Mouse (Mus musculus) embryonic facial prominence, embryonic 12.5 days (tissue): Measurements from ENCODE around the gene Gabbr2. TPM values are rescaled to one million over a fixed set of nuclear protein-coding genes. Genes with fewer than 3 reads are reported as not detected.

ENCODE experiments used
- ATAC-seq: fragments of 200-750 bp; cut with Nextera tagmentation; 2 replicates; pipeline ENCODE4 v1.8.0; 2017; ENCODE audit not compliant: insufficient number of reproducible peaks, insufficient read depth, low FRiP score, low TSS enrichment
- H3K27ac ChIP-seq: fragments of 300-500 bp; sonication (generic); 2 replicates; pipeline ENCODE4 v1.5.1; 2016; ENCODE audit warnings: mild to moderate bottlenecking
- H3K27me3 ChIP-seq: fragments of 300-500 bp; sonication (generic); 2 replicates; pipeline ENCODE4 v1.6.1; 2016; ENCODE audit warnings: mild to moderate bottlenecking, moderate library complexity
- H3K36me3 ChIP-seq: fragments of 300-500 bp; sonication (generic); 2 replicates; pipeline ENCODE4 v1.6.1; 2016; ENCODE audit warnings: mild to moderate bottlenecking
- H3K4me1 ChIP-seq: fragments of 300-500 bp; sonication (generic); 2 replicates; pipeline ENCODE4 v1.6.1; 2016
- H3K4me2 ChIP-seq: fragments of 300-500 bp; sonication (generic); replicated peaks from 2 replicates; pipeline ENCODE4 v1.6.1; 2016; ENCODE audit warnings: mild to moderate bottlenecking, moderate library complexity
- H3K4me3 ChIP-seq: fragments of 300-500 bp; sonication (generic); 2 replicates; pipeline ENCODE4 v1.5.1; 2016; ENCODE audit warnings: mild to moderate bottlenecking
- H3K9ac ChIP-seq: fragments of 300-500 bp; sonication (generic); 2 replicates; pipeline ENCODE4 v1.6.1; 2016; ENCODE audit warnings: mild to moderate bottlenecking, moderate library complexity
- H3K9me3 ChIP-seq: fragments of 300-500 bp; sonication (generic); 2 replicates; pipeline ENCODE4 v1.6.1; 2016; ENCODE audit warnings: mild to moderate bottlenecking, moderate library complexity
- WGBS: fragments of 180-500 bp; shearing (Covaris S2); methylation state at CpG from one replicate; pipeline ENCODE4 v1.1.7; 2016; 5-methylcytosine and 5-hydroxymethylcytosine counted together
- polyA plus RNA-seq: library from polyadenylated mRNA; unstranded; fragments of >200 nt; fragmentation: Nextera tagmentation; extraction: Ambion mirVana; gene quantifications from 2 replicates; pipeline ENCODE4 v1.2.1, GENCODE M21; 2016

Gene Gabbr2
- polyA plus RNA-seq, 1 experiment from 2014 or later = 0.35 TPM

DNA sequence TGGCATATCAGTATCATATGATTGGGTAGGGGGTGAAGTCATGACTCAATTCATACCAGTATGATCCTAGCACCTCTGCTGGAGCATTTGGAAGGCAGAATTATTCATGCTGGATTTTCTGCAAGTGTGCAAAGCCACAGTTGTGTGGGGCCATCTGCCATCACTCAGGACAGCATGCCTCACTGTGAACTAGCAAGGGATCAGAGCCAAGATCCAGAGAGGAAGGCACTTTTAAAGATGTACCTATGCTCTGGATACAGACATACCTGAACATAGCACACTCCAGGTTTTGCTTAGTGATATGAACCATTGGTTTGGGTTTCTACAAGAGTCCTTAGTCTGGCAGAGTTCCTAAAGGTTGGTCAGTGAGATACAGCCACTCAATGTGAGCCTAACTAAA is 5.6 kb downstream of the Gabbr2 start:
- Histone ChIP-seq H3K27me3 (peaks cover 39% of the 10 kb centered on the region), H3K27ac (no peak overlapping the region)
- ATAC-seq = no peak

DNA sequence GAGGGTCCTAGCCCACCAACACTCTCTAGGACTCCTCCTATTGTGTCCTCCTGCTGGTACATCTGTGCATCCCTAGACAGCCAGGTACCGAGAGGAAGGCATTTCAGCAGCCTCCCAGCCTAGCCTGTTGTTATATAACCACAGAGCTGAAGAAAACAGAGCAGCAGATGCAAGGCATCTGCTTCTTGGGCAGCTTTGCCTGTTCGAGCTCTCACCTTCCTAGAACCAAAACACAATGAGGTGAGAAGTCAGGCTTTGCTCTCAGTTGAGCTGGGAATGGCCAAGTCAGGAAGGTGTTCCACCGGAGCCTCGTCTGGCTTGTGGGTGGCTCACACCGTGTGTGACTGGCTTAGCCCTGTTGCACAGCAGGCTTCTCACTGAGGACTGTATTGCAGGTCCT is 8.8 kb downstream of the Gabbr2 start:
- no peak overlapping the region for H3K9ac ChIP-seq
- H3K27me3 ChIP-seq = peaks cover 9% of the 10 kb centered on the region
- no peaks in the 10 kb centered on the region for H3K36me3 ChIP-seq
- ATAC-seq = no peak
- H3K4me2 ChIP-seq = no peak overlapping the region
- 79% methylated on average over 5 of the region's 5 CpGs for WGBS
- no peak overlapping the region for H3K27ac ChIP-seq
- H3K4me1 ChIP-seq = no peaks in the 10 kb centered on the region
- H3K9me3 ChIP-seq = no peaks in the 10 kb centered on the region
- no peak overlapping the region for H3K4me3 ChIP-seq

More for the DNA sequence above, 5.6 kb downstream of the Gabbr2 start:
- peaks cover 4% of the 10 kb centered on the region; the same call in 1 of the 2 replicates for H3K4me1 ChIP-seq
- H3K4me2 ChIP-seq = no peak overlapping the region
- H3K36me3 ChIP-seq = no peaks in the 10 kb centered on the region
- no peaks in the 10 kb centered on the region for H3K9me3 ChIP-seq
- no peak overlapping the region for H3K4me3 ChIP-seq
- H3K9ac ChIP-seq = no peak overlapping the region

DNA sequence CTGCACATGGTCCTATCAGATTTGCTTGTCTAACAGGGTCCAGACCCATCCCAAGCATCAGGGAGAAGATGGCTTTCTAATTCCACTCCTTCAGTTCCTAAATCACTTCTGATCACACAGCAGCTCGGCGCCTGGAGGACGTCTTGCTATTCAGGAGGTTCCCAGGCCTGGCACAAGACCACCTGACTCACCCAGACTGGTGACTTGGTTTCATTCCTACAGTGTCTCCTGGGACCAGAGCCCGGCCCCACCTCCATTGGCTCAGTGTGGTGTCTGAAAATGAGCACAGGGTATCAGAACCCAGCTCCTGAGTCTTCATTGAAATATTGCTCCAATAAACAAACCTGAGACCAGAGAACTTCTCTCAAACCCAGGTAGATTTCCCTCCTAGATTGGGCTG is 9.6 kb downstream of the Gabbr2 start:
- no peak for ATAC-seq
- 89% methylated on average over 4 of the region's 4 CpGs for WGBS

DNA sequence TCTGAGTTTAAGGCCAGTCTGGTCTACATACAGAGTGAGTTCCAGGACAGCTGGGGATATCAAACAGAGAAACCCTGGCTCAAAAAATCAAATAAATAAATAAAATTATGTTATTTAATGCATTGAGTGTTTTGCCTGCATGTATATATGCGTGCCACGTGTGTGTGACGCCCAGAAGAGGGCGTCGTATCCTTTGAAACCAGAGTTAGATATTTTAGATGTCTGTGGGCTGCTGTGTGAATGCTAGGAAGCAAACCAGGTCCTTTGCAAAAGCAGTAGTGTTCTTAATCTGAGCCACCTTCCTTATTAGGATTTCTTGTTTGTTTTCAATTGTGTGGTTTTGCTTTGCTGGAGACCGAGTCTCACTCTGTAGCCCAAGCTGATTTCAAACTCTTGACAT is 13.3 kb downstream of the Gabbr2 start:
- 83% methylated on average over 6 of the region's 6 CpGs for WGBS
- H3K9me3 ChIP-seq = no peaks in the 10 kb centered on the region

More for the DNA sequence above, 9.6 kb downstream of the Gabbr2 start:
- H3K27me3 ChIP-seq = peaks cover 6% of the 10 kb centered on the region
- H3K9me3 ChIP-seq = no peaks in the 10 kb centered on the region
- no peaks in the 10 kb centered on the region for H3K36me3 ChIP-seq
- H3K9ac ChIP-seq = no peak overlapping the region
- H3K4me1 ChIP-seq = no peaks in the 10 kb centered on the region
- H3K4me3 ChIP-seq = no peak overlapping the region
- H3K4me2 ChIP-seq = no peak overlapping the region
- no peak overlapping the region for H3K27ac ChIP-seq

DNA sequence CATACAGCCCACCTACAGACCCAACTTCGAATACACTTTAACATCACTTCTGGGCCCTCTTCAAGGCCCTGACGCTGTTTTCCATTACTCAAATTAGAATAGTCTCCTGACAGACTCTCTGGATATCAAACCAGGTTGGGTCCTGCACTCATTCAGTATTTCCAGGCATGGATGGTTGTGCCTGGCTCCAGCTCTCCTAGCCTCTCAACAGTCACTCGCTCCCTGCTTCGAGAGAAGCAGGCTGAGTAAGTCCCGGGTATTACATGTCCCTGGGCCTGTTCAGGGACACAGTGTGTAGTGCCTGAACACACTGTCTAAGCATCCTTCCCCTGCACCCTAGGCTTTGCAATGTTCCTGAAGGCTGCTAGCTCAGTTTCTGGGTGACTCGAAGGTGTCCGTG is 14.5 kb downstream of the Gabbr2 start:
- no peak for ATAC-seq
- Histone ChIP-seq H3K27me3 (no peaks in the 10 kb centered on the region), H3K4me1 (no peaks in the 10 kb centered on the region), H3K36me3 (no peaks in the 10 kb centered on the region), H3K27ac (no peak overlapping the region), H3K9ac (no peak overlapping the region), H3K4me3 (no peak overlapping the region), H3K9me3 (no peaks in the 10 kb centered on the region), H3K4me2 (no peak overlapping the region)
- WGBS = 86% methylated on average over 7 of the region's 7 CpGs

More for the DNA sequence above, 13.3 kb downstream of the Gabbr2 start:
- ATAC-seq = no peak
- Histone ChIP-seq H3K36me3 (no peaks in the 10 kb centered on the region), H3K4me3 (no peak overlapping the region), H3K27ac (no peak overlapping the region), H3K27me3 (no peaks in the 10 kb centered on the region), H3K9ac (no peak overlapping the region), H3K4me2 (no peak overlapping the region), H3K4me1 (no peaks in the 10 kb centered on the region)

DNA sequence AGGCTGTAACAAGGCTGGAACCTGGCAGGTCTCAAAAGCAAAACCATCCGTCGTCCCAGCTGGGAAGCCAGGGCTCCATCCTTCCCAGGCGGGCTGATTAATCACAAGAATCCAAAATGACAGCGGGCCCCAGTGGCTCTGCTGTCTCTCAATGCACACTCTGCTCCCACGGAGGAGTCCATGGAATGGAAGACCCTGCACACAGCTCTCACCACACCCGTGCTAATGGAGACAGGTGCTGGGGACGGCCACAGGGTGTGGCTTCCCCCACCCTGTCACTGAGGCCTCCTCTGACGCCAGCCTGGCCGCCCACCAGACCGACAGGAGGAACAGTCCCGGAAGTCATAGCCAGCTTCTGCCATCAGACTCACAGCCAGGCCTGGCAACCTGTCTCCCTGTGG is 15.0 kb downstream of the Gabbr2 start:
- no peaks in the 10 kb centered on the region for H3K9me3 ChIP-seq
- H3K27me3 ChIP-seq = no peaks in the 10 kb centered on the region
- no peak overlapping the region for H3K27ac ChIP-seq
- H3K9ac ChIP-seq = no peak overlapping the region
- no peaks in the 10 kb centered on the region for H3K36me3 ChIP-seq
- 71% methylated on average over 11 of the region's 11 CpGs for WGBS
- no peaks in the 10 kb centered on the region for H3K4me1 ChIP-seq
- no peak for ATAC-seq
- H3K4me3 ChIP-seq = no peak overlapping the region
- H3K4me2 ChIP-seq = no peak overlapping the region

DNA sequence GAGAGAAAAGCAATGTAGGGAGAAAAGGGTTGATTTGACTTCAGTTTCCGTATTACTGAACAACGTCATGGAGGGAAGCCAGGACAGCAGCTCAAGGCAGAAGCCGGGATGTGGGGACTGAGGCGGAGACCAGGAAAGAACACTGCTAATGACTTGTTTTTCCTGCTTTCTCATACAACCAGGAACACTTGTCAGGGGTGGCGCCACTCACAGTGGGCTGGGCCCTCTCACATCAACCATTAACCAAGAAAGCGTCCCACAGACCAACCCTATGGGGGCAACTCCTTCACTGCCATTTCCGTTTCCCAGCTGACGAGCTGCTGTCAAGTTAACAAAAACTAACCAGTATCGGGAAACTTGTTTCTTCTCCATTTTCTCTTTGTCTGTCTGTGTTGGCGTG is 18.4 kb downstream of the Gabbr2 start:
- no peak overlapping the region for H3K27ac ChIP-seq
- no peak overlapping the region for H3K9ac ChIP-seq
- no peaks in the 10 kb centered on the region for H3K9me3 ChIP-seq
- H3K4me1 ChIP-seq = no peaks in the 10 kb centered on the region
- H3K4me2 ChIP-seq = no peak overlapping the region
- H3K4me3 ChIP-seq = no peak overlapping the region
- no peaks in the 10 kb centered on the region for H3K27me3 ChIP-seq
- no peak for ATAC-seq
- no peaks in the 10 kb centered on the region for H3K36me3 ChIP-seq
- WGBS = 76% methylated on average over 10 of the region's 10 CpGs

DNA sequence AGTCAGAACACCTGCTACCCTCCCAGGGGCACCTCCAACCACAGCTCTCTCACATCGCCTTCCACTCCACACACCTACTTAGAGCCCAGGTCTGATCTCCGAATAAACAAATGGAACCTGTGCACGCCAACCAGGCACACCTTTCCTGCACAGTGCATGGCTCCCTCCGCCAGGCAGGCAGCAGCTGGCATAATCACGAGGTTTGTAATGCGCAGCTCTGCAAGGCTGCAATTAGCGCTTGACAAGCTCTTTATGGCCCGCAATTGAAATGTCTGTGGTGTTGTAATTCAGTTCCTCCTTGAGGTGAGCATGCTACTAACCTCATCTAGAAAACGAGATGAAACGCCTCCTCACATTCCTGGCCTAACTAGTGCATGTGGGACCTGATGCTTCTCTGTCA is 23.7 kb downstream of the Gabbr2 start:
- no peaks in the 10 kb centered on the region for H3K36me3 ChIP-seq
- H3K9ac ChIP-seq = no peak overlapping the region
- H3K9me3 ChIP-seq = no peaks in the 10 kb centered on the region
- no peak overlapping the region for H3K27ac ChIP-seq
- WGBS = 87% methylated on average over 10 of the region's 10 CpGs
- no peak for ATAC-seq
- no peaks in the 10 kb centered on the region for H3K27me3 ChIP-seq
- H3K4me1 ChIP-seq = no peaks in the 10 kb centered on the region
- no peak overlapping the region for H3K4me3 ChIP-seq
- no peak overlapping the region for H3K4me2 ChIP-seq

DNA sequence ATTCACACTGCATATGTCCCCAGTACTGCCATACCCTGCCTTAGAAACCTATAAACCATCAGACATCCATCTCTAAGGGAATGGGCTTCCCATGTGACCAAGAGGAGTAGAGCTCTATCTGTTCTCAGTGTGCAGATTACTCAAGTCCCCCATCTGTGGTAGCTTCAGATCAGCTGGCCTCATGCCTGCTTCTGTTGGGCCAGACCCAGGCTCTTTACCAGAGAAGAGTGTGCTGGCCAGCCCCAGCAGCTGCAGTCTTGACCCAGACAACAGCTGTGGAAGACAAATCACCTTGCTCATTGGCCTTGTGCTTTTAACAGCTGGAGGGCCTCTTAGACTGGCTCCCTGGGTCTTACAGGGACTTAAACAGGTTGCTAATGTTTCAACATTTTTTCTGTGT is 25.1 kb downstream of the Gabbr2 start:
- Histone ChIP-seq H3K4me3 (no peak overlapping the region), H3K27ac (no peak overlapping the region), H3K36me3 (no peaks in the 10 kb centered on the region), H3K27me3 (no peaks in the 10 kb centered on the region), H3K9me3 (no peaks in the 10 kb centered on the region), H3K4me1 (no peaks in the 10 kb centered on the region), H3K9ac (no peak overlapping the region), H3K4me2 (no peak overlapping the region)
- no peak for ATAC-seq

DNA sequence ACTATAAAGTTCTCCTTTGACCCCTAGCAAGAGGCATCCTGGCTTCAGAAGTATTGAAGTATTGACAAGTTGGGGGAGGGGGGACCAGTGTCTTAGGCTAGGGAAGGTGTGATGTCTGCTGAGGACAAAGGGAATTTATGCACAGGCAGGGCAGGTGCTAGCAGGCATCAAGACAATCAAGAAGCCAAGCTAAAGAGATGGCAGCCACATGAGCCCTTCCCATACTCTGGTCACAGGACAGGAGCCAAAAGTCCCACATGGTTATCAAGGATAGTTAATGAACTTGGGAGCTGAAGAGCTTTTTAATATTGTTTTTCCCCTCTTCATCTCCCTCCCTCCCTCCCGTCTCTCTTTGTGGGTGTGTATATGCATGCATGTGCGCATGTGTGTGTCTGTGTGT is 30.3 kb downstream of the Gabbr2 start:
- 77% methylated on average over 2 of the region's 2 CpGs for WGBS
- ATAC-seq = no peak
- Histone ChIP-seq H3K9me3 (no peaks in the 10 kb centered on the region), H3K36me3 (no peaks in the 10 kb centered on the region), H3K27me3 (no peaks in the 10 kb centered on the region), H3K27ac (no peak overlapping the region), H3K4me1 (no peaks in the 10 kb centered on the region), H3K4me2 (no peak overlapping the region), H3K9ac (no peak overlapping the region), H3K4me3 (no peak overlapping the region)

DNA sequence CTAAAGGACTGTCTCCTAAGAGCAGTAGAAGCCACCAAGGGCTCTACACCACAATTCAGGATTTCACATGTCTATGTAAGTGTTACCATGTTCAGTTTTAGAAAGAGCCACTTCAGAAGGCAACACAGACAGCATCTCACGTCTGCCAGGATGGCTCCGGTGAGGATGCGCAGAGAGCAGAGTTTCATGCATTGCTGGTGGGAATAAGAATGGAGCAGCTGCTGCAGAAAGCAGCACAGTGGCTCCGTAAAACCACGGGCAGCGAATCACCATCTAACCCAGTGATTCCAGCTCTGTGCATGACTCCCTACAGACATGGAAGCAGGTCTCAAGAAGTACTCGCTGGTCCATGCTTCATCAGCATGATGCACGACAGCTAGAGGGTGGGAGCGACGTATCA is 31.5 kb downstream of the Gabbr2 start:
- H3K4me2 ChIP-seq = no peak overlapping the region
- H3K36me3 ChIP-seq = no peaks in the 10 kb centered on the region
- no peaks in the 10 kb centered on the region for H3K4me1 ChIP-seq
- WGBS = 85% methylated on average over 10 of the region's 10 CpGs
- no peak overlapping the region for H3K9ac ChIP-seq
- H3K27me3 ChIP-seq = no peaks in the 10 kb centered on the region
- no peak overlapping the region for H3K4me3 ChIP-seq
- no peaks in the 10 kb centered on the region for H3K9me3 ChIP-seq
- ATAC-seq = no peak
- H3K27ac ChIP-seq = no peak overlapping the region

DNA sequence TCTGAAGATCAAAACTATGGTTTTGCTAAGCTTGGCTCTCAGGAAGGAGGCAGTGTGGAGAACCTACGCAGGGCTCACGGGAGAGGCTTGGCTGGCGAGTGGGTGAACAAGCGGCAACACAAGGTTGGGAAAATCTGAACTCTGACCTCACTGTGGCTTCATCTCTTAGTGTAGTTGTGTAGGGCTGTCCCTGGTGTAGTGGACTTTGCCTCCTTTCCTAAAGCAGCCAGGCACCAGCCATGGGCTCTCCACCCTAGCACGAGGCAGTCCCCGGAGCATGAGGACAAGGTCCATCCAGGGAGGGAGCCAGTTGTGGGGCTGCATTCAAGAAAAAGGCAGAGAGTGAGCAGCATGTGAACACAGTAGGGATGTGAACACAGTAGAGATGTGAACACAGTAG is 31.9 kb downstream of the Gabbr2 start:
- H3K4me1 ChIP-seq = no peaks in the 10 kb centered on the region
- no peak overlapping the region for H3K4me3 ChIP-seq
- no peak overlapping the region for H3K4me2 ChIP-seq
- H3K27ac ChIP-seq = no peak overlapping the region
- WGBS = 90% methylated on average over 6 of the region's 6 CpGs
- H3K36me3 ChIP-seq = no peaks in the 10 kb centered on the region
- H3K9ac ChIP-seq = no peak overlapping the region
- H3K27me3 ChIP-seq = no peaks in the 10 kb centered on the region
- H3K9me3 ChIP-seq = no peaks in the 10 kb centered on the region
- ATAC-seq = no peak

DNA sequence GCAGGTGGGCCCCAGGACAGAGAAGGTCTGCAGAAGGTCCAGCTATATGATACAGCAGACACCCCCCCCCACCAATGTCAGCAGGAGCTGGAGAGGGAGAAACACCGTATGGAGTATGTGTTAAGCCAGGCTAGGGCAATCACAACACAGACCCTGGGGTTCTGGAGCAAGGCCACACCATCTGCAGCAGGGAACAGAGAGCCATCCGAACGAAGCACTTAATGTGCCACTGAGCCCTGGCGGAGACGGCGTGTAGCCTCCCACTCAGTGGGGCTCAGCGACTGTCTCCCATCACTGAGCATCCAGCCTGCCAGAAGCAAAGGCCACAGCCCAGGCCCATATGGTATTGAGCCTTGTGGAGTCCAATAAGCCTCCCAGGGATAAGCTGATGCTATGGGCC is 33.7 kb downstream of the Gabbr2 start:
- H3K4me2 ChIP-seq = no peak overlapping the region
- no peaks in the 10 kb centered on the region for H3K9me3 ChIP-seq
- H3K27ac ChIP-seq = no peak overlapping the region
- no peak for ATAC-seq
- H3K27me3 ChIP-seq = no peaks in the 10 kb centered on the region
- no peaks in the 10 kb centered on the region for H3K36me3 ChIP-seq
- no peaks in the 10 kb centered on the region for H3K4me1 ChIP-seq
- 89% methylated on average over 7 of the region's 7 CpGs for WGBS
- no peak overlapping the region for H3K9ac ChIP-seq
- H3K4me3 ChIP-seq = no peak overlapping the region
